Mouse (Mus musculus): ENCODE results near the gene Intu. TPM values are rescaled to one million over a fixed set of nuclear protein-coding genes. Genes with fewer than 3 reads are reported as not detected.

Intu gene
- total RNA-seq, 2 experiments from 2014 or later: 0.43 to 2.7 TPM

DNA sequence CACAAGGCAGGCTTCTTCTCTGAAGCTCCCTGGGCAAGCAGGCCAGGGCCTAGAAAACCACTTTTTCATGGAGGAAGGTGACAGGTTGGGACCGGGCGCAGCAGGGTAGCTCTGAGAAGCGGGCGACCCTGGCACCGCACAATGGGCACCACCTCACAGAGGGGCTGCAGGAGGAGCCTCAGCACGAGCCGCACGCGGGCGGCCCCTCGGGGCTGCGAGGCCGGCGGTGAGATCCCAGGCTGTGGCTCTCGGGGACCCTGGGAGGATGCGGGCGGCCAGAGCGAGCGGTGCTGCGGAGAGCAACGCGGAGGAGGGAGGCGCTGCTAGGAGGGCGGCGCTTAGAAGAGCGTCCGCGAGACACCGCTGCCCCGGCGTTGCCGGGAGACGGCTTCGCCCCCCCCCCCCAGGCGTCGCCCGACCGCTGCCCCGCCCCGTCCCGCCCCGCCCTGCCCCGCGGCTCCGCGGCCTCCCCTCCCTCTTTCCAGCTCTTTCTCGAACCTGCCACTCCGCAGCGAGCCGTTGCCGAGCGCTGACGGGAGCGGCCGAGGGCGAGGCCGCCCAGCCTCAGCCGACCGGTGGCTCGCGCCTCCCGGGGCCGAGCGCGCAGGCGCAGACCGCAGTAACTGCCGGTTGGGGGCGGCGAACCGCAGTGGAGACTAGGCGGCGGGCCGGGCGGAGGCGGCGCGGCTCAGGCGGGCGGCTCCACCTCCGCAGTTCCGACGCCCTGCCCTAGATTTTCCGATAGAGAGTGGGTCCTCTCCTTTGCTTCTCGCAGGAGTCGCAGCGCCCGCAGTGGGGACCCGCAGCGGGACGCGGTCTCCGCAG lies 214.0 kb downstream of the Intu start:
- ATAC-seq (replicated peaks; ENCODE audit: low FRiP score, poor library complexity, severe bottlenecking): peak; percentile 86

DNA sequence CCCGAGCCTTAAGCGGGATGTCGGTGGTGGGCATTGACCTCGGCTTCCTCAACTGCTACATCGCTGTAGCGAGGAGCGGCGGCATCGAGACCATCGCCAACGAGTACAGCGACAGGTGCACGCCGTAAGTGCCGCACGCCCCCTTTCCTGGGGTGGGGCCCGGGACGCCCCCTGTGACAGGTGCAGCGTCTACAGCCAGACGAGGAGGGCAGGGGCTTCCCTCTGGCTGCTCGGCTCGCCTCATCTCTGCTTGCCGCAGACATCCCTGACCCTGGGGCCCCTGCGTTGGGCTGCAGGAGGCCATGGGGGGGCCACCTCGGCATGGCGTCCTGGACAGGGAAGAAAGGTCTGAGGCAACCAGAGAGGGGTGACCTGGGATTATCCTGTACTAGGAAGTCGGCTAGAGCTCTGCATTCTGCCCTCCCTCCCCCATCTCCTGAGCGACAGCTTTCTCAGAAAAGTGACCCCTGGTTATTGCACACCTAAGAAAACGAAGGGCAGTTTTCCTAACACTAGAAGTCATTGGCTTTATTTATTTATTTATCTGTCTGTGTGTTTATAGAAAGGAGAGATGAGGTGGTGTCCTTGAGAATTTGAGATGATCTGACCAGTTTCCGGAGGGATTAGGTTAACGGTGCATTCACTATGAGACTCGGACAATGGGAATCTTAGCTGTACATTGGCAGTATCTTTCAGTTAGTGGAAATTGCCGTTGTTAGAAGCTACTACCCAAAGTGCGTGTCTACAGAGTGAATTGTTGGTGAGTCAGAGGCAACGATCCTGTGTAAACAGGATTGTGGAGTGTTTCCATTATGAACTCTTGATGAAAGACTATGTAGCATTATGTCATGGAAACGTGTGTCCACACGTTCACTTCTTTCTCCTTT lies 214.8 kb downstream of the Intu start:
- ATAC-seq (replicated peaks; ENCODE audit: low FRiP score, poor library complexity, severe bottlenecking): peak; percentile 48

Other genes starting within 250 kb of the Intu start
- not detected in 2 replicates for gene Slc25a31, start 177.6 kb downstream of the Intu start, total RNA-seq (2015; ENCODE audit: low replicate concordance)
- not detected in 2 replicates for gene Slc25a31, start 177.6 kb downstream of the Intu start, total RNA-seq (2017; ENCODE audit: low replicate concordance)
- gene Hspa4l, start 213.2 kb downstream of the Intu start, total RNA-seq (2015; ENCODE audit: low replicate concordance): 13.8 and 30.7 TPM in 2 replicates
- 39.0 and 69.1 TPM in 2 replicates for gene Hspa4l, start 213.2 kb downstream of the Intu start, total RNA-seq (2017; ENCODE audit: low replicate concordance)

Data from erythroblast, adult 5-6 weeks (primary cell).